Mouse (Mus musculus) monocyte, adult 2 months (primary cell): Measurements from ENCODE around the gene Mecp2.

Experiments
- DNase-seq, 2 experiments: peaks; one replicate each; pipeline ENCODE4 v3.0.0; 2022; ENCODE audit warnings: low spot score in 2 of 2, low read depth in 1 of 2

The Mecp2 gene

DNA sequence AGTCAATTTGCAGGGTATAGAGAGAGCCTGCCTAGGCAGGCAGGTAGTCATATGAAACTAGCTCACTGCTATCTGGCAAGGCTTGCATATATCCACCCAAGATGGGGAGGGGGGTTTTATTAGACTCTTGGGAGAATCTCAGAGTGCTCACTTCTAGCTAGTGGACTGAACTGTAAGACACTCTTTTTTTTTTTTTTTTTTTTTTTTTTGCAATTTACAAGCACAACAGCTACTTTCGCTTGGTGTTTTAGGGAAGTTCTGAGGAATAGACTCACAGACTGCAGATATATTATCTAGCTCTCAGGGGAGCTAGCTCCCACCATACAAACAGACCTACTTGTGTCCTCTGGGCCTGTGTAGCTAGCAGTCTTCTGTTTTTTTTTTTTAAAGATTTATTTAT is 120.6 kb downstream of the Mecp2 start:
- no peak for DNase-seq

DNA sequence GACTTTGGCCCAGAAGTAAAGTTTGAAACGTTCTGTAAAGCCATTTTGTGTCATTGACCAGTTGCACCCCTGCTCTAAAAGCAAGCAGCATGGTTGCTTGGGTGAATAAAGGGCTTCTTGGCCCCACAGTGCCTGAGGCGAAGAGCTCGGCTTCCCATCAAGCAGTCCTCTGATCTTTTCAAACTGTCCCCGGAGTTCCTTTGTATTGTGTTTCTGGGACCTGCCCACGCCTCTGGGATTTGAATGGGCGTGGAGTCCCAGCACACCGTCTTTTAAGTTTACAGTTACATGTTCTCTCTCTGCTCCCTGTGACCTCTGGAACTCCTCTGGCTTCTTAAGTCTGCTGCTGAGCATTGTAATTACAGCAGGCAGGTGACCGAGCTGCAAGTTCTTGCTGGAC is 127.1 kb downstream of the Mecp2 start:
- DNase-seq: no peak

DNA sequence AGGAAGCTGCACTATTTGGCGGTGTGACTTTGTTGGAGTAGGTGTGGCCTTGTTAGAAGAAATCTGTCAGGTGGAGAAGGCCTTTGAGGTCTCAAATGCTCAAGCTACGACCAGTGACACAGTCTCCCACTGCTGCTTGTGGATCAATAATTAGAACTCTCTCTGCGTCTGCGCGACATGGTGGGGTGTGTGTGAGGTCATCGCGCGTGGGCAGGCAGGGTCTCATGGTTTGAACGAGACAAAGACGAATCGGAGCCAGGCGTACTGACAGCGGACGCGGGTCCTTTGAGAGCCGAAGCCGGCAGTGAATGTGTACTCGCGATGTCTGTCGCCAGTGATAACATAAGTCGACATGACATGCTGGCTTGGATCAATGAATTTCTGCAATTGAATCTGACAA is 128.8 kb downstream of the Mecp2 start:
- DNase-seq: no peak

DNA sequence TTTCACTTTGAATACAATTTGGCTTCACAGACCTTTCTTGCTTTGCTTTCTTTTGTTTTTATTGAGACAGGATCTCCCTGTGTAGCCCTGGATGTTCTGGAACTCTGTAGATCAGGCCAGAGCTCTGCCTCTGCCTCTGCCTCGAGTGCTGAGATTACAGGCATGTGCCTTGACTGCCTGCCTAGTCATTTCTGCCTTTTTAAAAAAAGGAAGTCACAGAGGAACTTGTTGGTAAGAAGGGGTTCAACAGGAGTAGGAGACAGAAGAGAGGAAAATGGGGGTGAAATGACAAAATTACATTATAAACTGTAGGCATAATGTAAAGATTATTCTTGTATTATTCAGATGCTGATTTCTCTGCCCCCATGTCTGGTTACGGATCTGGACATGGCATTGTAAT is 131.5 kb downstream of the Mecp2 start:
- no peak for DNase-seq

DNA sequence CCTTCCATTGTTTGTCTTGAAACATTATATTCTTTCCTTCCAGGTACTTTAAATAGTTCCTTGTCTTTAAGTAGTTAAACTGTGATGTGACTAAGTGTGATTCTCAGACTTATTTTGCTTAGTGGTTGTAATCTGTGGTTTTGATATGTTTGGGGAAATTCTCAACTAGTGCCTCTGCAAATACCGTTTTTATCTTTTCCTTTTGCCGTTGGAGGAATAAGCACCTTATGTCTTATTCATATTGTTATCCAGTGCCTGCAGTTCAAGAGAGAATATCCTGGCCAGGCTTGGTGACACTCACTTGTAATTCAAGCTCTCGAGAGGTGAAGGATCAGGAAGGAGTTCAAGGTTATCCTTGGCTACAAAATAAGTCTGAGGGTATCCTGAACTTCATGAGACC is 134.1 kb downstream of the Mecp2 start:
- no peak for DNase-seq

DNA sequence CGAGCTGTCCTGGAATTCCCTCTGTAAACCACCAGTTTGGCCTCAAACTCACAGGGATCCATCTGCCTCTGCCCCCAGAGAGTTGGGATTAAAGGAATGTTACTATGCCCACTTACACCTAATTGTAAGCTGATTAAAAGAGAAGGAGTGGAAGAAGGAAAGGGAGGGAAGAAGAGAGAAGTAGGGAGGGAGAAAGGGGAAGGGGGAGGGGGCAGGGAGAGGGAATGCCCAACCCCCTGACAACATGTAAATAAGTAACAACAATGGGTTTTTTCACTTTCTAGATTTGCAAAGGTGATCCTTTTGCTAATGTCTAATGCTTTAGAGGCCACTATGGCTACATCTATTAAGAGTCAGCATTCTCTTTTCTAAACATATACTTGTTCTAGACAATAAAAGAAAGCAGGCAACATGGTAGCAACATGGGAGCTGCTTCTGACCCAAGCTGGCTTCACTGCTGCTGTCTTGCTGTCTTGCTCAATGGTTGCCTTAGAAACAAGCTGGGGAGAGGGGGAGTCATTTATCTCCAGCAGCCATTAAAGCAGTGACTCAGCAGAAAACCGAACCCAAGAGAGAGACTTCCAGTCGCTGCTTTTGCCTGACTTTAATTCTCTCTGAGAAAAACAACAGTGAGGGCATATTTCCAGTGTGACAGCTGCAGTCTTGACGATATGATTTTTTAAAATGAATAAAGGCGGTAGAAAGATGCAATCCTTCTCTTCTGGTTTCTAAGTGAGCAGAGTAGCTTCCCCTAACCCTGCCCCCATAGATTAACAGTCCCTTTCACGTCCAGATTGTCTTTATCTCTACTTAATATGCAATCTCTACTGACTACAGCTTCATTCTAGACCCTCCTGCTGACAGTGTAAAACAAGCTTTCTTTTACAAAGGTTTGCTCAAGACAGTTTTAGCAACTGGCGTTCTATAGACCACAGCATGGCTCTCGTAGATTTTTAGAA is 136.0 kb downstream of the Mecp2 start:
- no peak for DNase-seq

DNA sequence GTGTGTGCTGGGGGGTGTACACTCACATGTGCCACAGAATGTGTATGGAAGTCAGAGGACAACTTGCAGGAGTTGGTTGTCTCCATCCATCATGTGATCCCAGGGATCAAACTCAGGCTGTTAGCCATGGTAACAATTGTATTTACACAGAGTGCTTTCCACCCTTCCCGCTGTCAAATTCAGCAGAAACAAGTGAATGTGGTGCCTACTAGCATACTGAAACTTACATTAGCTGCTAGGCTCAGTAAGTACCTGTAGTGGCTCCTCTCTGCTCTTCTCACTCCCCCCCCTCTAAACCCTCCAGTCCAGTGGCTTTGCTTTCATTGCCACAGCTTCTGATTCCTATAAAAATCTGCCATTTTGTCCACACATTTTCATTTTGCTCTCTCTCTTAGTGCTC is 157.4 kb downstream of the Mecp2 start:
- DNase-seq: no peak
